Mouse (Mus musculus) hindbrain, embryonic 10.5 days (tissue): ENCODE results near the gene Esyt3. TPM values are rescaled to one million over a fixed set of nuclear protein-coding genes. Genes with fewer than 3 reads are reported as not detected.

Source experiments
- DNase-seq: peaks from one replicate; pipeline ENCODE4 v3.0.0-alpha.2; 2017; ENCODE audit warnings: low spot score
- H3K27ac ChIP-seq: fragments of 300-500 bp; sonication (generic); 2 replicates; pipeline ENCODE4 v1.5.1; 2016; ENCODE audit warnings: mild to moderate bottlenecking, moderate library complexity
- H3K27me3 ChIP-seq: fragments of 300-500 bp; sonication (generic); 2 replicates; pipeline ENCODE4 v1.6.1; 2016; ENCODE audit warnings: mild to moderate bottlenecking; ENCODE audit not compliant: poor library complexity, insufficient read depth, severe bottlenecking
- H3K36me3 ChIP-seq: fragments of 300-500 bp; sonication (generic); 2 replicates; pipeline ENCODE4 v1.6.1; 2016; ENCODE audit warnings: mild to moderate bottlenecking, moderate library complexity
- H3K4me1 ChIP-seq: fragments of 300-500 bp; sonication (generic); replicated peaks from 2 replicates; pipeline ENCODE4 v1.6.1; 2016; ENCODE audit warnings: mild to moderate bottlenecking
- H3K4me3 ChIP-seq: fragments of 300-500 bp; sonication (generic); 2 replicates; pipeline ENCODE4 v1.5.1; 2016; ENCODE audit warnings: mild to moderate bottlenecking, moderate library complexity
- H3K9me3 ChIP-seq: fragments of 300-500 bp; sonication (generic); 2 replicates; pipeline ENCODE4 v1.6.1; 2016; ENCODE audit warnings: mild to moderate bottlenecking, moderate library complexity
- WGBS: fragments of 180-500 bp; shearing (Covaris S2); methylation state at CpG from one replicate; pipeline ENCODE4 v1.1.7; 2016; 5-methylcytosine and 5-hydroxymethylcytosine counted together
- polyA plus RNA-seq: library from polyadenylated mRNA; unstranded; fragments of >200 nt; fragmentation: Nextera tagmentation; extraction: Ambion mirVana; gene quantifications from 2 replicates; pipeline ENCODE4 v1.2.1, GENCODE M21; 2016

The Esyt3 gene
- polyA plus RNA-seq, 1 experiment from 2014 or later: 0.37 TPM

- 0 out of 2 replicates have a peak, but pooled peaks cover 5% of the 10 kb centered on the region for H3K4me1 ChIP-seq
- 54% methylated on average over 4 of the region's 4 CpGs for WGBS
- DNase-seq: no peak
- H3K27me3 ChIP-seq: no peaks in the 10 kb centered on the region
- H3K9me3 ChIP-seq: no peaks in the 10 kb centered on the region
- H3K36me3 ChIP-seq: no peaks in the 10 kb centered on the region
- no peak overlapping the region for H3K4me3 ChIP-seq
- no peak overlapping the region for H3K27ac ChIP-seq
These were observed 13.0 kb downstream of the Esyt3 start for GRCm38 (mm10) chr9:99345351-99345792.

- Histone ChIP-seq H3K4me1 (peaks cover 14% of the 10 kb centered on the region), H3K4me3 (no peak overlapping the region), H3K27ac (no peak overlapping the region), H3K9me3 (no peaks in the 10 kb centered on the region), H3K27me3 (no peaks in the 10 kb centered on the region), H3K36me3 (no peaks in the 10 kb centered on the region)
- 76% methylated on average over 3 of the region's 3 CpGs for WGBS
- no peak for DNase-seq
These were observed 16.8 kb downstream of the Esyt3 start for GRCm38 (mm10) chr9:99341600-99341999.

- WGBS: 78% methylated on average over 12 of the region's 12 CpGs
- no peak overlapping the region for H3K4me3 ChIP-seq
- H3K36me3 ChIP-seq: no peaks in the 10 kb centered on the region
- H3K4me1 ChIP-seq: peaks cover 12% of the 10 kb centered on the region
- no peak for DNase-seq
- H3K27me3 ChIP-seq: no peaks in the 10 kb centered on the region
- no peaks in the 10 kb centered on the region for H3K9me3 ChIP-seq
- no peak overlapping the region for H3K27ac ChIP-seq
These were observed 18.2 kb downstream of the Esyt3 start for GRCm38 (mm10) chr9:99340126-99340525.

- DNase-seq: no peak
- Histone ChIP-seq H3K27ac (no peak overlapping the region), H3K36me3 (no peaks in the 10 kb centered on the region), H3K9me3 (no peaks in the 10 kb centered on the region), H3K4me3 (no peak overlapping the region), H3K4me1 (peaks cover 11% of the 10 kb centered on the region), H3K27me3 (no peaks in the 10 kb centered on the region)
- 87% methylated on average over 1 of the region's 1 CpGs for WGBS
These were observed 19.2 kb downstream of the Esyt3 start for GRCm38 (mm10) chr9:99339182-99339581.

- Histone ChIP-seq H3K27me3 (no peaks in the 10 kb centered on the region), H3K27ac (no peak overlapping the region), H3K4me3 (no peak overlapping the region), H3K9me3 (no peaks in the 10 kb centered on the region), H3K4me1 (peaks cover 9% of the 10 kb centered on the region), H3K36me3 (no peaks in the 10 kb centered on the region)
- 90% methylated on average over 1 of the region's 1 CpGs for WGBS
- no peak for DNase-seq
These were observed 20.1 kb downstream of the Esyt3 start for GRCm38 (mm10) chr9:99338293-99338692.

GRCm38 (mm10) chr9:99336538-99336937 is 21.8 kb downstream of the Esyt3 start:
- Histone ChIP-seq H3K4me1 (peaks cover 9% of the 10 kb centered on the region), H3K27ac (no peak overlapping the region), H3K9me3 (no peaks in the 10 kb centered on the region), H3K36me3 (no peaks in the 10 kb centered on the region), H3K27me3 (no peaks in the 10 kb centered on the region), H3K4me3 (no peak overlapping the region)
- WGBS: 82% methylated on average over 4 of the region's 4 CpGs
- no peak for DNase-seq

- H3K4me3 ChIP-seq: no peak overlapping the region
- H3K9me3 ChIP-seq: no peaks in the 10 kb centered on the region
- 87% methylated on average over 4 of the region's 4 CpGs for WGBS
These were observed 31.5 kb downstream of the Esyt3 start for GRCm38 (mm10) chr9:99326881-99327280.

GRCm38 (mm10) chr9:99325961-99326360 is 32.4 kb downstream of the Esyt3 start:
- 83% methylated on average over 4 of the region's 4 CpGs for WGBS
- Histone ChIP-seq H3K4me3 (no peak overlapping the region), H3K4me1 (peaks cover 11% of the 10 kb centered on the region; the same call in 1 of the 2 replicates), H3K27ac (no peak overlapping the region), H3K9me3 (no peaks in the 10 kb centered on the region), H3K27me3 (no peaks in the 10 kb centered on the region), H3K36me3 (no peaks in the 10 kb centered on the region)
- DNase-seq: no peak

More at GRCm38 (mm10) chr9:99326881-99327280, 31.5 kb downstream of the Esyt3 start:
- no peak overlapping the region for H3K27ac ChIP-seq
- H3K27me3 ChIP-seq: no peaks in the 10 kb centered on the region
- no peaks in the 10 kb centered on the region for H3K36me3 ChIP-seq
- peaks cover 11% of the 10 kb centered on the region; the same call in 1 of the 2 replicates for H3K4me1 ChIP-seq
- no peak for DNase-seq

- no peak overlapping the region for H3K27ac ChIP-seq
- H3K4me1 ChIP-seq: peaks cover 11% of the 10 kb centered on the region; the same call in 1 of the 2 replicates
- WGBS: 93% methylated on average over 7 of the region's 7 CpGs
- no peaks in the 10 kb centered on the region for H3K27me3 ChIP-seq
- H3K4me3 ChIP-seq: no peak overlapping the region
- no peaks in the 10 kb centered on the region for H3K36me3 ChIP-seq
- no peaks in the 10 kb centered on the region for H3K9me3 ChIP-seq
- no peak for DNase-seq
These were observed 33.0 kb downstream of the Esyt3 start for GRCm38 (mm10) chr9:99325208-99325929.

- Histone ChIP-seq H3K4me1 (peaks cover 6% of the 10 kb centered on the region; the same call in 1 of the 2 replicates), H3K9me3 (no peaks in the 10 kb centered on the region), H3K27me3 (no peaks in the 10 kb centered on the region), H3K36me3 (no peaks in the 10 kb centered on the region), H3K4me3 (no peak overlapping the region), H3K27ac (no peak overlapping the region)
- DNase-seq: no peak
- WGBS: 80% methylated on average over 8 of the region's 8 CpGs
These were observed 38.4 kb downstream of the Esyt3 start for GRCm38 (mm10) chr9:99320006-99320405.

GRCm38 (mm10) chr9:99319343-99319951 is 38.9 kb downstream of the Esyt3 start:
- Histone ChIP-seq H3K4me3 (no peak overlapping the region), H3K27me3 (no peaks in the 10 kb centered on the region), H3K9me3 (no peaks in the 10 kb centered on the region), H3K27ac (no peak overlapping the region), H3K36me3 (no peaks in the 10 kb centered on the region), H3K4me1 (peaks cover 6% of the 10 kb centered on the region; the same call in 1 of the 2 replicates)
- DNase-seq: no peak
- WGBS: 67% methylated on average over 8 of the region's 8 CpGs

- Histone ChIP-seq H3K36me3 (peaks cover 49% of the 10 kb centered on the region), H3K27ac (no peak overlapping the region), H3K4me3 (no peak overlapping the region), H3K4me1 (no peaks in the 10 kb centered on the region), H3K9me3 (no peaks in the 10 kb centered on the region), H3K27me3 (no peaks in the 10 kb centered on the region)
- no peak for DNase-seq
- 90% methylated on average over 6 of the region's 6 CpGs for WGBS
These were observed 52.1 kb downstream of the Esyt3 start for GRCm38 (mm10) chr9:99306226-99306625.

- H3K36me3 ChIP-seq: peaks cover 50% of the 10 kb centered on the region
These were observed 54.1 kb downstream of the Esyt3 start for GRCm38 (mm10) chr9:99304296-99304695.

More at GRCm38 (mm10) chr9:99304296-99304695, 54.1 kb downstream of the Esyt3 start:
- H3K4me3 ChIP-seq: no peak overlapping the region
- no peaks in the 10 kb centered on the region for H3K4me1 ChIP-seq
- DNase-seq: no peak
- H3K27ac ChIP-seq: no peak overlapping the region
- no peaks in the 10 kb centered on the region for H3K27me3 ChIP-seq
- WGBS: 89% methylated on average over 5 of the region's 5 CpGs
- no peaks in the 10 kb centered on the region for H3K9me3 ChIP-seq
